Mouse (Mus musculus) spleen, adult 2 months (tissue): Measurements from ENCODE around the gene Misp. TPM values are rescaled to one million over a fixed set of nuclear protein-coding genes. Genes with fewer than 3 reads are reported as not detected.

Experiments used
- DNase-seq, 2 experiments: peaks; one replicate each; pipeline versions ENCODE4 v3.0.0 to v3.0.0-alpha.2; 2012 to 2021; ENCODE audit warnings: low spot score in 2 of 2, low read depth in 1 of 2
- H3K27ac ChIP-seq: fragments of 200-500 bp; 2 replicates; pipeline ENCODE4 v1.5.1; 2012; ENCODE audit warnings: low read length, inconsistent platforms; ENCODE audit not compliant: insufficient read depth
- H3K27me3 ChIP-seq: fragments of 200-500 bp; 2 replicates; pipeline ENCODE4 v1.6.1; 2012; ENCODE audit warnings: mild to moderate bottlenecking, moderate library complexity, low read length, inconsistent platforms; ENCODE audit not compliant: control insufficient read depth, insufficient read depth
- H3K36me3 ChIP-seq: fragments of 200-500 bp; 2 replicates; pipeline ENCODE4 v1.6.1; 2012; ENCODE audit warnings: mild to moderate bottlenecking, low read length, inconsistent platforms; ENCODE audit not compliant: control insufficient read depth, insufficient read depth
- H3K4me1 ChIP-seq: fragments of 200-500 bp; 2 replicates; pipeline ENCODE4 v1.6.1; 2011; ENCODE audit warnings: inconsistent platforms; ENCODE audit not compliant: control insufficient read depth, insufficient read depth, insufficient read length
- H3K4me3 ChIP-seq: fragments of 200-500 bp; 2 replicates; pipeline ENCODE4 v1.5.1; 2011; ENCODE audit warnings: mild to moderate bottlenecking, inconsistent platforms; ENCODE audit not compliant: insufficient read depth, insufficient read length; ENCODE audit errors: extremely low read depth
- CTCF ChIP-seq: fragments of 200-500 bp; IDR thresholded peaks from 2 replicates; pipeline ENCODE4 v1.5.1; 2011; ENCODE audit warnings: mild to moderate bottlenecking, inconsistent platforms; ENCODE audit not compliant: insufficient read depth, insufficient read length, insufficient replicate concordance; ENCODE audit errors: extremely low read depth
- POLR2A ChIP-seq: fragments of 200-500 bp; IDR thresholded peaks from 2 replicates; pipeline ENCODE4 v1.6.1; 2011; ENCODE audit warnings: low read depth, low read length, inconsistent platforms
- WGBS: fragments of 180-500 bp; shearing (Covaris S2); methylation state at CpG from one replicate; pipeline ENCODE4 v1.1.7; 2018; 5-methylcytosine and 5-hydroxymethylcytosine counted together
- polyA plus RNA-seq: library from polyadenylated mRNA; depleted of rRNA; stranded (reverse); fragments of >200 nt; gene quantifications from 2 replicates; pipeline ENCODE4 v1.2.3, GENCODE M21; 2012

Gene Misp
- polyA plus RNA-seq, 1 experiment, result 0.07 TPM

DNA sequence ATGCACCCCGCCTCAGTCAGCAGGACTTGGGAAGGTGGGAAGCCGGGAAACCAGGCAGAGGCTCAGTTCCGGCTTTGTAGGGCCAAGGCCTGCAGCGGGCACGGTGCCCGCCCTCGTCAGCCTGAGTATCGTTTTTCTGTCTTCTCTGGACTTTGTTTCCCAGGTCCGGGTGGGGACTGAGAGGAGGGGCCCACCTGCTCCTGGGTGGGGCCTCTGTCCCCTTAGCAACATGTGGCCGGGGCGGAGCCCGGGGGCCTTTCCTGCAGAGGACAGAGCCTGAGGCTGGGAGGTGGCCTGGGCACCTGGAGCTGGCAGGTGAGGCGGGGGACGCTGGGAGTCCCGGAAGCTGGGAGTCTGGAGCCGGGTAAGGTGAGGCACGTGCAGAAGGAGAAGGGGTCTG lies 1.6 kb downstream of the Misp start:
- no peak for DNase-seq
- TF ChIP-seq POLR2A (no peak), CTCF (no peak)
- no peak overlapping the region for H3K27ac ChIP-seq

DNA sequence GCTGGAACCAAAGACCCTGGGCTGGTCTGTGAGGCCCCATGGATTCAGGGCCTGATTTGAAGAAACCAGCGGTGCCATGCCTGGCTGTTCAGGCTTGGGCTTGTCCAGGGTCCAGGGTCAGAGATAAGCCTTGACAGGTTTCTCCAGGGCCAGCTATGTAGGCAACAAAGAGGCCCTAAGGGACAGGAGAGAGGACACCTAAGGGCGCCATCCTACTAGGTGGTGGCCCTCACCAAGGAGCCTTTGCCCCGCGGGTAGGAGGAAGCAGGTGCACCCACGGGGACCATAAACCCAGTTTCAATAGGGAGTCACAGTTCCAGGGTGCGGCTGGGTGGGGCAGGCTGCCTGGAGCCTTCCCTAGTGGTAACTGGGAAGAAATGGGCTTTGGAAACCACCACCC lies 2.2 kb downstream of the Misp start:
- no peaks in the 10 kb centered on the region for H3K27me3 ChIP-seq
- TF ChIP-seq CTCF (no peak), POLR2A (no peak)
- no peaks in the 10 kb centered on the region for H3K36me3 ChIP-seq
- no peaks in the 10 kb centered on the region for H3K4me1 ChIP-seq
- H3K4me3 ChIP-seq, result no peak overlapping the region
- no peak overlapping the region for H3K27ac ChIP-seq
- no peak for DNase-seq
- 55% methylated on average over 6 of the region's 6 CpGs for WGBS

More for the DNA sequence above, 1.6 kb downstream of the Misp start:
- WGBS, result 85% methylated on average over 17 of the region's 17 CpGs
- Histone ChIP-seq H3K4me3 (no peak overlapping the region), H3K4me1 (no peaks in the 10 kb centered on the region), H3K27me3 (no peaks in the 10 kb centered on the region), H3K36me3 (no peaks in the 10 kb centered on the region)

DNA sequence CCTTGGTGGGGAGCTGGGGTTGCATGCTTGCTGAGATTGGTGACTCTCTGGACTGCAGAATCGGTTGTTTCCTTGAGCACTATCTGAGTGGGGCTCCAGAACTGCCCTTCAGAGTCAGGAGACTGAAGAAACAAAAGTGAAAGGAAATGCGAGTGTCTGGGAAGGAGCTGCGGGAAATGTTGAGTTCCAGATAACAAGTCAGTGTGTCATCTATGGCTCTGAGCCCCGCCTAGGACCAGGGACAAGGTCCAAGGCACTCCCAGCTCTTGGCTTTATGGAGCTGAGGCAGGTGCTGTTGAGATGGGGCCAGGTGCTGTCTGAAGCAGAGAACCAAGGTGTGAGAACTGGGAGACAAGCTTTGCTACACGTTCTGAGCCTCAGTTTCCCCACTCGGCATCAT lies 3.6 kb downstream of the Misp start:
- Histone ChIP-seq H3K27me3 (no peaks in the 10 kb centered on the region), H3K36me3 (no peaks in the 10 kb centered on the region), H3K27ac (no peak overlapping the region), H3K4me3 (no peak overlapping the region), H3K4me1 (no peaks in the 10 kb centered on the region)
- 42% methylated on average over 6 of the region's 6 CpGs for WGBS
- no peak for DNase-seq
- TF ChIP-seq CTCF (no peak), POLR2A (no peak)

DNA sequence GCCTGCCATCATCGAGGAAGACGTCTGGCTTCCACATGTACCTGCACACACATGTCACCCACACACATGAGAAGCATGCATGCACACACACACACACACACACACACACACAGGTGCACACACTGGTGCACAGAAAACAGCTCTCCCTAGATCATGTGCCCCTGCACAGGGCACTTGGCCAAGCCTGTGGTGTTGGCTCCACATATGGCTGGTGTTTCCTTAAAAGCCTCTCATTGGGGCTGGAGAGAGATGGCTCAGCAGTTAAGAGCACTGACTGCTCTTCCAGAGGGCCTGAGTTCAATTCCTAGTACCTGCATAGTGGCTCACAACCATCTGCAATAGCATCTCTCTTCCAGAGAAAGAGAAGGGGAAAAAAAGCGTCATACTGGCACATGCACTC lies 10.8 kb downstream of the Misp start:
- Histone ChIP-seq H3K27ac (no peak overlapping the region), H3K27me3 (no peaks in the 10 kb centered on the region), H3K4me1 (no peaks in the 10 kb centered on the region; the same call in 1 of the 2 replicates), H3K4me3 (no peak overlapping the region), H3K36me3 (no peaks in the 10 kb centered on the region)
- DNase-seq, result no peak
- no peak for TF ChIP-seq POLR2A
- TF ChIP-seq CTCF, result no peak
- WGBS, result 56% methylated on average over 3 of the region's 3 CpGs

DNA sequence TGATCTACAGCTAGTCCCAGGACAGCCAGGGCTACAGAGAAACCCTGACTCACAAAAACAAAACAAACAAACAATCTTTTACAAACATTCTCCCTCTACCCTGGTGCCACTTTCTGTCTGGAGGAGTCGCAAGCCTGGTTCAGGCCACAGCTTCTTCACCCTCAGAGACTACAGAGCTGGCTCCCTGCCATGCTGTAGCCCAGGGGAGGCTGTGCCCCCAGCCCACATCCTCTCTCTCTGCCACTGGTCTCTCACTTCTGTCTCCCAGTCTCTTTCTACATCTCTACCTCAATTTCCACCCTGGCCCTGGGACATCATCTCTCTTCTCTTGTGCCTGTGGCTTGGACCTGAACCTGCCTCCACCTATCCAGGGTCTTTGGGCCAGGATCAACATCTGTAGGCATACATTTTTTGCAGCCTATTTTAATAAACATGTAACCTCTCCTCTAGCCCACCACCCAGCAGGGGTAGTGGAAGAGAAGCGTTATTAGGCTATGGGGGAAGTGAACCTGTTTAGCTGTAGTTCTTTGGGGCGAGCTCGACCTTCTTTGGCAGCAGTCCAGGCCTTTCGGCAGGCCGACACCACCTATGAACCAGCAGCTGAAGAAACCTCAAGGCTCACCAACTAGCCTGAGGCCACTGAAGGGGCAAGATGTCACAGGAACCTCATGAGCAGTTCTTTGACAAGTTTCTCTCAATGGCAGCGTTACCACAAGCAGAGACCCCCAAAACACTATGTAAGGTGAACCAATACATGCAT lies 11.4 kb downstream of the Misp start:
- Histone ChIP-seq H3K27me3 (no peaks in the 10 kb centered on the region), H3K36me3 (no peaks in the 10 kb centered on the region), H3K27ac (no peak overlapping the region), H3K4me1 (no peaks in the 10 kb centered on the region; the same call in 1 of the 2 replicates), H3K4me3 (no peak overlapping the region)
- TF ChIP-seq CTCF, result no peak
- TF ChIP-seq POLR2A, result no peak
- WGBS, result 12% methylated on average over 7 of the region's 7 CpGs
- no peak for DNase-seq

DNA sequence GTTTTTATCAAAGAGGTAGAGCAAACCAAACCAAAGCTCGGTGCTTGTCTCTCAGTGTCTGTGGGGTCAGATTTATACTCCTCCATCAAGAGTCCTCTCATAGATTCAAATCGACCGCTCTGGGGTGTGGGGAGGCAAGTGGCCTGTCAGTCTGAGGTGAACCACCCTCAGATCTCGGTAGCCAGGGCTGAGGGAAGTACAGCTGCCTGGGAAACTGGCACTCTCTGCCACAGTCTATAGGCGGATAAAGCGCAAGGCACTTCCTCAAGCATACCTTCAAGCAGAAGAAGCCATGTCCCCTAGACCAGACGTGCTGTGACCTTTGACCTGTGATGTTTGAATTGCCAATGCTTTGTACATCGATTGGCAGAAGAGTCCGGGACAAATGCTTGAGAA lies 12.0 kb downstream of the Misp start:
- 47% methylated on average over 9 of the region's 9 CpGs for WGBS
- Histone ChIP-seq H3K27ac (no peak overlapping the region), H3K4me3 (no peak overlapping the region), H3K27me3 (no peaks in the 10 kb centered on the region), H3K4me1 (no peaks in the 10 kb centered on the region; the same call in 1 of the 2 replicates), H3K36me3 (no peaks in the 10 kb centered on the region)
- no peak for DNase-seq
- no peak for TF ChIP-seq POLR2A
- TF ChIP-seq CTCF, result no peak

DNA sequence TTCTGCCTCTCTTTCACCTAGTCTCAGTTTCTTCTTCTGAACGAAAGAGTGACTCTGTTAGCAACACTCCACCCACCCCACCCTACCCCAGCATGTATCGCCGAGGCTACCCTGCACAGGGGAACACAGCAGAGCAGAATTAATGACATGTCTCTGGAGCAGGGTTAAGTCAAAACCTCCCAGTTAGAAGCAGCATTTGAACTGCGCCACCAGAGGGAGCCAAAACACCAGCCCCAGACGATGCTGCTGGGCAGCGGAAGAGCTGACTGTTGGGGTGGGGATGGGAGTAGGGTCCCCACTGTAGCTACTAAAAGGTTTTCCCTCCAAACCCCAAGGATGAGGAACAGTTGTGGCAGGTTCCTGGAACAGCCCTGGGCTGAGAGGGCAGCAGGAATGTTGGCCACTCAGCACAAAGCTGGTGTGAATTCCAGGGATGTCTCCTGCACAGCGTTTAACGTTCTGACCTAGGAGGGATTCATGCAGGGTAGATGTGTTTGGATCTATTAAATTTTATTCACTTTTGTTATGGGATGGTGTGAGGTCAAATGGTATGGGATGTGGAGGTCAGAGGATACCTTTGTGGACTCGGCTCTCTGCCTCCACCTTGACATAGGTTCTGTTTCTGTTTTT lies 14.1 kb downstream of the Misp start:
- Histone ChIP-seq H3K27me3 (no peaks in the 10 kb centered on the region), H3K36me3 (no peaks in the 10 kb centered on the region), H3K4me3 (no peak overlapping the region), H3K27ac (no peak overlapping the region), H3K4me1 (no peaks in the 10 kb centered on the region; the same call in 1 of the 2 replicates)
- WGBS, result 32% methylated on average over 9 of the region's 9 CpGs
- DNase-seq, result peak; percentile 50 to 75
- TF ChIP-seq POLR2A (no peak), CTCF (peak; percentile 98)
